Mouse (Mus musculus) ES-Bruce4 (cell line): ENCODE data around the gene Xpo6. TPM values are rescaled to one million over a fixed set of nuclear protein-coding genes. Genes with fewer than 3 reads are reported as not detected.

Experiments used
- H3K27ac ChIP-seq: 2 replicates; pipeline ENCODE4 v1.5.1; 2012; ENCODE audit warnings: low read length, inconsistent platforms; ENCODE audit not compliant: insufficient read depth
- H3K27me3 ChIP-seq: 2 replicates; pipeline ENCODE4 v1.6.1; 2012; ENCODE audit warnings: mild to moderate bottlenecking, low read length, inconsistent platforms; ENCODE audit not compliant: control insufficient read depth, poor library complexity, insufficient read depth, severe bottlenecking
- H3K36me3 ChIP-seq: 2 replicates; pipeline ENCODE4 v1.6.1; 2012; ENCODE audit warnings: inconsistent platforms, mild to moderate bottlenecking, low read length, moderate library complexity; ENCODE audit not compliant: control insufficient read depth, poor library complexity, insufficient read depth, severe bottlenecking
- H3K4me1 ChIP-seq: one replicate; pipeline ENCODE4 v1.8.1; 2011; ENCODE audit warnings: low read length; ENCODE audit not compliant: control insufficient read depth, insufficient read depth
- H3K4me3 ChIP-seq: 2 replicates; pipeline ENCODE4 v1.5.1; 2011; ENCODE audit warnings: low read depth, mild to moderate bottlenecking, low read length
- H3K9ac ChIP-seq: 2 replicates; pipeline ENCODE4 v1.6.1; 2012; ENCODE audit warnings: low read depth, mild to moderate bottlenecking, inconsistent platforms; ENCODE audit not compliant: poor library complexity, severe bottlenecking
- H3K9me3 ChIP-seq: replicated peaks from 2 replicates; pipeline ENCODE4 v1.6.1; 2012; ENCODE audit warnings: mild to moderate bottlenecking, low read length, inconsistent platforms; ENCODE audit not compliant: control insufficient read depth, poor library complexity, insufficient read depth, severe bottlenecking
- CTCF ChIP-seq: IDR thresholded peaks from one replicate; pipeline ENCODE4 v1.8.1; 2011; ENCODE audit warnings: low read depth, low read length
- EP300 ChIP-seq: IDR thresholded peaks from 2 replicates; pipeline ENCODE4 v1.6.1; 2011; ENCODE audit warnings: low read depth, low read length; ENCODE audit not compliant: insufficient read depth
- POLR2A ChIP-seq: IDR thresholded peaks from one replicate; pipeline ENCODE4 v1.8.1; 2011; ENCODE audit warnings: low read length; ENCODE audit not compliant: insufficient read depth
- polyA plus RNA-seq: library from polyadenylated mRNA; stranded (reverse); fragments of >200 nt; gene quantifications from 2 replicates; pipeline ENCODE4 v1.2.4, GENCODE M21; 2011; ENCODE audit warnings: low read depth; ENCODE audit not compliant: missing spikeins, insufficient read depth, insufficient read length

Gene Xpo6
- polyA plus RNA-seq, 1 experiment = 126 TPM

DNA sequence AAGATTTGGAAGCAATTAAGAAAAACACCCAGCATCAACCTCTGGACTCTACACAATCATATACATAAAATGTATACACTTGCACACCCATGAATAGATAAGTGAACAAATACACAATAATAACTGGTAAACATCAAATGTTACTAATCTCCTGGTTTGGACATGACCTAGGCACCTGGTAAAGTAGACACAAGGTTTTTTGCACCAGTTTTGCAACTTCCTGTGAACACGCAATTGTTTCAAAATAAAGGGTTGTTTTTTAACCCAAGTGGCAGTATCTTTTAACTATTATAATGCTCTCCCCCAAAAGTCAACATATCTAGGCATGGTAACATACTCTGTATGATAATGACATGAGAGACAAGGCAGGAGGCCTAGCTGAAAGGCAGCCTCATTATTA lies 10.8 kb downstream of the Xpo6 start:
- Histone ChIP-seq H3K36me3 (no peaks in the 10 kb centered on the region), H3K27me3 (no peaks in the 10 kb centered on the region), H3K27ac (no peak overlapping the region), H3K4me3 (no peak overlapping the region), H3K4me1 (no peaks in the 10 kb centered on the region), H3K9me3 (no peaks in the 10 kb centered on the region), H3K9ac (no peak overlapping the region)
- TF ChIP-seq EP300 (no peak), CTCF (no peak), POLR2A (no peak)

DNA sequence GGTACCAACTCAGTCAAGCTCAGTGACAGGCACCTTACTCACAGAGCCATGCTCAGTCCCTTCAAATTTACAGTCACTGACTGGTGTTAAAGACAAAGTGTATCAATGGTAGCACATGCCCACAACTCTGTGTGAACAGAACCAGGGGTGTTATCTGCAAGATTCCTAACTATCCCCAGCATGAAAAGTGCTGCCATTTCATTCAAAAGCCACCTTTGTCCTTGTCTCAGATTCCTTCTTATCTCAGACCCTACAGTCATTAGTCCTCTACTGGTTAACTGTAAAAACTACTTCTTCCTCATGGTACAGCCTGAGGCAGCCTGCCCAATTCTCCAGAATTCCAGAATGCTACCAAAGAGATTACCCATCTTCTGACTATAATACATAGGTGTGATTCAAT lies 14.3 kb downstream of the Xpo6 start:
- Histone ChIP-seq H3K4me1 (peaks cover 7% of the 10 kb centered on the region), H3K36me3 (no peaks in the 10 kb centered on the region; the same call in 1 of the 2 replicates), H3K9ac (no peak overlapping the region), H3K27ac (no peak overlapping the region), H3K9me3 (no peaks in the 10 kb centered on the region), H3K27me3 (no peaks in the 10 kb centered on the region), H3K4me3 (no peak overlapping the region)
- TF ChIP-seq EP300 = no peak
- TF ChIP-seq POLR2A = no peak
- no peak for TF ChIP-seq CTCF

DNA sequence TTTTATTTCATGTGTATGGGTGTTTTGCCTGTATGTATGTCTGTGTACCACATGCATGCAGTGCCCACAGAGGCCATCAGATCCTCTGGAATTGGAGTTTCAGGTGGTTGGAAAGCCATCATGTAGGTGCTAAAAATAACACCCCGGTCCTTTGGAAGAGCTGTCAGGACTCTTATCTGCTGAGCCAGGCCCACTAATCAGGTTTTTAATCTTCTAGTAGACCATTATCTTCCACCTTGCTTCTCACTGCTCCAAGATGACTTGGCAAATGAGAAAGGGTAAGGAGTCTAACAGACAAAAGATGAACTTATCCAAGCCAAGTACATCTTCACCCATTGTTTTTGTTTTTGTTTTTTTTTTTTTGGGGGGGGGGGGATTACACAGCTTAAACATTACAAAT lies 16.7 kb downstream of the Xpo6 start:
- H3K4me1 ChIP-seq = peaks cover 10% of the 10 kb centered on the region
- no peaks in the 10 kb centered on the region for H3K27me3 ChIP-seq
- H3K9ac ChIP-seq = no peak overlapping the region
- H3K27ac ChIP-seq = no peak overlapping the region
- H3K4me3 ChIP-seq = no peak overlapping the region
- H3K9me3 ChIP-seq = no peaks in the 10 kb centered on the region
- no peaks in the 10 kb centered on the region; the same call in 1 of the 2 replicates for H3K36me3 ChIP-seq
- no peak for TF ChIP-seq CTCF
- no peak for TF ChIP-seq EP300
- TF ChIP-seq POLR2A = no peak

GRCm38 (mm10) chr7:126181487-126181886 lies 18.8 kb downstream of the Xpo6 start:
- H3K4me1 ChIP-seq = peaks cover 10% of the 10 kb centered on the region
- H3K27ac ChIP-seq = peak overlapping the region; percentile 13
- no peak overlapping the region for H3K4me3 ChIP-seq
- H3K9me3 ChIP-seq = no peaks in the 10 kb centered on the region
- no peaks in the 10 kb centered on the region for H3K27me3 ChIP-seq
- TF ChIP-seq POLR2A = no peak
- no peak for TF ChIP-seq EP300
- no peak for TF ChIP-seq CTCF
- H3K36me3 ChIP-seq = no peaks in the 10 kb centered on the region; the same call in 1 of the 2 replicates
- H3K9ac ChIP-seq = no peak overlapping the region

- TF ChIP-seq POLR2A = no peak
- no peak for TF ChIP-seq CTCF
- TF ChIP-seq EP300 = no peak
- no peaks in the 10 kb centered on the region; the same call in 1 of the 2 replicates for H3K36me3 ChIP-seq
- no peaks in the 10 kb centered on the region for H3K9me3 ChIP-seq
- peaks cover 10% of the 10 kb centered on the region for H3K4me1 ChIP-seq
- no peaks in the 10 kb centered on the region for H3K27me3 ChIP-seq
- 0 out of 2 replicates have a peak overlapping the region, but pooled peaks have one; percentile 13 for H3K27ac ChIP-seq
- H3K4me3 ChIP-seq = no peak overlapping the region
- no peak overlapping the region for H3K9ac ChIP-seq
Observed at GRCm38 (mm10) chr7:126180956-126181355, 19.3 kb downstream of the Xpo6 start.

- Histone ChIP-seq H3K27ac (no peak overlapping the region), H3K9me3 (no peaks in the 10 kb centered on the region), H3K36me3 (peaks cover 3% of the 10 kb centered on the region), H3K9ac (no peak overlapping the region), H3K4me3 (no peak overlapping the region), H3K4me1 (peaks cover 9% of the 10 kb centered on the region), H3K27me3 (no peaks in the 10 kb centered on the region)
- no peak for TF ChIP-seq POLR2A
- no peak for TF ChIP-seq EP300
- no peak for TF ChIP-seq CTCF
Observed at GRCm38 (mm10) chr7:126178804-126179203, 21.5 kb downstream of the Xpo6 start.
